Mouse (Mus musculus): ENCODE measurements at regions not wholly inside any gene's neighbourhood (a gene's known extent, or its start where the extent isn't known, plus 50 kb on each side); places are given as distances from the start of the nearest gene placed in this dataset.

- DNase-seq (ENCODE audit: low spot score), result no peak
Measured at GRCm38 (mm10) chr3:145705317-145705716, 53.2 kb upstream of the Ddah1 start.

DNA sequence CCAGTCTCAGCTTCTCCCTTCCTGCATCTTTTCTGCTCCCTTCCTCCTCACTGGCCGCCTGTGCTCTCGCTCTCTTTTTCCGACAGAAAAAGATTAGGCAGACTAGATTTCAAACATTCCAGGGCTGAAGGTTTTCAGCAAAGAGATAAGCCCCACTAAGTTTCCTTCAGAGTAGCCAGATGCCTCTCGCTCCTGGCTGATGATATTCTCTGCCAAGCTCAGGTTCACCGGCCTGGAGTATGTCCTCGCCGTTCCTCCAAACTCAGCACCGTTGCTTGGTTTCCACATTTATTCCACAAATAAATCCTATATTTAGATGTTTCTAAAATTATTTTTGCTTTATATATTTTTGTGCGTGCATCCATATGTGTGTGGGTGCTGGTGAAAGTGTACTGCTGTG is 54.3 kb upstream of the Ccn1 start:
- DNase-seq (ENCODE audit: low spot score), result peak; percentile 44

DNA sequence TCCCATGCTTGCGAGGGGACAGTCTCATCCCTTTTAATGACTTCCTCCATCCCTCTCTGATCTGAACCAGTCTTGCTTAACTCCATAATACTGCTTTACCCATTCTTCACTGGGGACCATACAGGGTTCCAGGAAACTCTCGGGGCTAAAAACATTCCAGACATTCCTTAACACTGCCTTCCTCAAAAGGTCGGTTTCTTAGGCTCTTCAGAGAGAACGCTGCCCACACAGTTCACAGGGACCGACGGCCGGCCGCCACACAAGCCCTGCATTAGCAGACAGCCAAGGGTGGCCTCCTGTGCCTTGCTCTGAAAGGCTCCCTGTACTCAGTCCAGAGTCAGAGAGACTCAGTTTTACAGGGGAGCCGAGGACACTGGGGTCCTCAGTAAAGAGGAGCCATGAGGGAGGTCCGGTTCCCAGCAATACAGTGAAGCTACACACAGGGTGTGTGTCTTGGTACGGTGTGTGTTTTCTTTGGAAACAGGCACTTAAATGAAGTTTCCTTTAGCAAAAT is 53.7 kb upstream of the Ccn1 start:
- no peak for DNase-seq (ENCODE audit: low spot score)

GRCm38 (mm10) chr3:145702739-145703138 is 53.0 kb upstream of the Ccn1 start:
- no peak for DNase-seq (ENCODE audit: low spot score)

DNA sequence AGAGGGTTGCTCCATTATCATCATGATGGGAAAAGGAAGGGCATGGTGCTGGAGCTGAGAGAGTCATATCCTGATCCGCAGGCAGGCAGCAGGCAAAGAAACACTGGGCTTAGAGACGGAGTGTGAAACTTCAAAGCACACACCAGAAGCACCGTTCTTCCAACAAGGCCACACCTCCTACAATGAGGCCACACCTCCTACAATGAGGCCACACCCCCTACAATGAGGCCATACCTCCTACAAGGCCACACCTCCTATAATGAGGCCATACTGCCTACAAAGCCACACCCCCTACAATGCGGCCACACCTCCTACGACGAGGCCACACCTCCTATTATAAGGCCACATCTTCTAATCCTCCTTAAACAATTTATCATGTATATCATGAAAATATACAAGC is 52.2 kb upstream of the Ccn1 start:
- DNase-seq (ENCODE audit: low spot score), result no peak

Measured in yolk sac, embryonic 10.5 days (tissue).